Mouse (Mus musculus) midbrain, embryonic 15.5 days (tissue): Measurements from ENCODE around the gene Mucl2. TPM values are rescaled to one million over a fixed set of nuclear protein-coding genes. Genes with fewer than 3 reads are reported as not detected.
"Not testable (repeated sequence)": the region's sequence is repeated elsewhere in the genome, so short reads cannot be mapped to it uniquely, and the experiment has no call there.

Experiments
- ATAC-seq: fragments of 200-750 bp; cut with Nextera tagmentation; replicated peaks from 2 replicates; pipeline ENCODE4 v1.8.0; 2017; ENCODE audit warnings: moderate TSS enrichment
- H3K27ac ChIP-seq: fragments of 300-500 bp; sonication (generic); 2 replicates; pipeline ENCODE4 v1.5.1; 2015; ENCODE audit warnings: mild to moderate bottlenecking, inconsistent platforms
- H3K27me3 ChIP-seq: fragments of 300-500 bp; sonication (generic); replicated peaks from 2 replicates; pipeline ENCODE4 v1.6.1; 2015; ENCODE audit warnings: inconsistent platforms
- H3K36me3 ChIP-seq: fragments of 300-500 bp; sonication (generic); replicated peaks from 2 replicates; pipeline ENCODE4 v1.6.1; 2015; ENCODE audit warnings: inconsistent platforms
- H3K4me1 ChIP-seq: fragments of 300-500 bp; sonication (generic); 2 replicates; pipeline ENCODE4 v1.6.1; 2015; ENCODE audit warnings: inconsistent platforms
- H3K4me2 ChIP-seq: fragments of 300-500 bp; sonication (generic); 2 replicates; pipeline ENCODE4 v1.6.1; 2015; ENCODE audit warnings: inconsistent platforms, mild to moderate bottlenecking, moderate library complexity
- H3K4me3 ChIP-seq: fragments of 300-500 bp; sonication (generic); 2 replicates; pipeline ENCODE4 v1.5.1; 2015; ENCODE audit warnings: mild to moderate bottlenecking, inconsistent platforms
- H3K9ac ChIP-seq: fragments of 300-500 bp; sonication (generic); 2 replicates; pipeline ENCODE4 v1.6.1; 2015; ENCODE audit warnings: mild to moderate bottlenecking, inconsistent platforms
- H3K9me3 ChIP-seq: fragments of 300-500 bp; sonication (generic); 2 replicates; pipeline ENCODE4 v1.6.1; 2016; ENCODE audit warnings: inconsistent platforms
- WGBS: fragments of 180-500 bp; shearing (Covaris S2); methylation state at CpG from one replicate; pipeline ENCODE4 v1.1.7; 2015; ENCODE audit warnings: mixed read lengths; 5-methylcytosine and 5-hydroxymethylcytosine counted together
- microRNA-seq: library from miRNA; unstranded; fragments of <30 nt; microRNA quantifications from one replicate; pipeline ENCODE4, GENCODE M21; 2016
- polyA plus RNA-seq: library from polyadenylated mRNA; unstranded; fragments of >200 nt; fragmentation: Nextera tagmentation; extraction: Ambion mirVana; gene quantifications from 2 replicates; pipeline ENCODE4 v1.2.1, GENCODE M21; 2015

The Mucl2 gene
- polyA plus RNA-seq = not detected in 2 replicates

DNA sequence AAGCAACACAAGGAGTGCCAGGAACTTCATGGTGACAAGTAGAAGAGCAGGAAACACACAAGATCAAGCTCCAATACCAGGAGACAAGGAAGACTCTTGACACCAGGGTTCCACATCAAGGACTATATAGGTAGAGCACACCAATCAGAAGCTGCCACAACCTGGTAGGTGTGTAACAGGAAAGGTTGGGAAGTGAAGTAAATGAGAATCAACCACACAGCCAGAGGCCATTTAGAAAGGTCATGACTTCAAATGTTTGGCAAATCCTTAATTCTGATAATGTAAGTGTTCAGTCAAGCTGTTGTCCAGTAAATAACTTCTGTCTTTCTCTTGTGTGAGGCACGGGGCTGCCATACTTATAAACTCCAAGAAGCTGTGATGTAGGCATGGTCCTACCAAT lies at the start of gene Mucl2:
Mucl2 (minus strand) TSS at position 101 of the 400 bp plus-strand sequence.
- no peaks in the 10 kb centered on the region for H3K9me3 ChIP-seq
- WGBS = 88% methylated on average over 1 of the region's 1 CpGs
- no peak within 1 kb of the TSS for H3K4me3 ChIP-seq
- no peak for ATAC-seq
- no peaks in the 10 kb centered on the region for H3K27me3 ChIP-seq
- H3K9ac ChIP-seq = no peak within 1 kb of the TSS
- H3K27ac ChIP-seq = no peak within 1 kb of the TSS
- no peaks in the 10 kb centered on the region for H3K4me1 ChIP-seq
- H3K36me3 ChIP-seq = no peaks in the 10 kb centered on the region
- no peak within 1 kb of the TSS for H3K4me2 ChIP-seq

DNA sequence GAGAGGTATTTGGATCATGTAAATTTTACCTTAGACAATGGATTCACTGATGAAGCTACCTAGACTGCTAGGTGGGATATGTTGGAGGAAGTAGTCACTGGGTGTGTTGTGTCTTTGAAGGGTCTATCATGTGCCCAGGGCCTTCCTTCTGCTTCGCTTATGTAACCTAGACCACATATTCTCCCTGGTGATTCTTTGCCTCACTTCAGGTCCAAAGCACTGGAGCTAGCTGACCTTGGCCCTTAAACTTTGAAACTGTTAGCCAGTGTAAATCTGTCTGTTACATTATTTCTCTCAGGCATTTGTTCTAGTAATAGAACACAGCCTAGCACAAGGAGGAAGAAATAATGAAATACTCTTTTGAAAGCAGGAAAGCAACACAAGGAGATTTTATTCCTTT lies 13.9 kb upstream of the Mucl2 start:
- WGBS = 38% methylated on average over 1 of the region's 1 CpGs
- not testable (repeated sequence) for H3K36me3 ChIP-seq

More for the DNA sequence above, 13.9 kb upstream of the Mucl2 start:
- H3K9me3 ChIP-seq, H3K27me3 ChIP-seq, ATAC-seq, H3K27ac ChIP-seq, H3K4me2 ChIP-seq, H3K9ac ChIP-seq, H3K4me3 ChIP-seq, H3K4me1 ChIP-seq: not testable (repeated sequence)

Small RNA genes within 50 kb of the gene (microRNA-seq; reads per million reads assigned to microRNA genes)
- not detected for gene Gm22852

Other genes starting within 250 kb of the Mucl2 start
- not detected in 2 replicates for gene Mucl1, start 143.8 kb downstream of the Mucl2 start, polyA plus RNA-seq